Mouse (Mus musculus): ENCODE results near the gene Phyh. TPM values are rescaled to one million over a fixed set of nuclear protein-coding genes. Genes with fewer than 3 reads are reported as not detected.

Phyh gene
- polyA plus RNA-seq, 2 experiments = 31.0 to 46.0 TPM

- Histone ChIP-seq H3K4me1 (ENCODE audit: control insufficient read depth, insufficient read depth, low read length) (peaks cover 7% of the 10 kb centered on the region; the same call in 1 of the 2 replicates), H3K9me3 (ENCODE audit: control insufficient read depth, low read length) (no peaks in the 10 kb centered on the region), H3K4me2 (replicated peaks; ENCODE audit: low read depth, low read length, severe bottlenecking) (no peak overlapping the region), H3K36me3 (ENCODE audit: control insufficient read depth, insufficient read depth, low read length) (peaks cover 60% of the 10 kb centered on the region), H3K27me3 (ENCODE audit: control insufficient read depth, insufficient read depth, low read length) (no peaks in the 10 kb centered on the region), H3K4me3 (replicated peaks; ENCODE audit: low read length) (no peak overlapping the region), H3K9ac (ENCODE audit: low read depth, low read length, severe bottlenecking) (no peak overlapping the region), H3K27ac (replicated peaks; ENCODE audit: low read depth, low read length) (no peak overlapping the region)
- DNase-seq (ENCODE audit: low spot score) = no peak
- TF ChIP-seq POLR2A (IDR thresholded peaks at IDR 0.05; ENCODE audit: borderline replicate concordance, extremely low read depth, insufficient read depth, insufficient read length) = no peak
- no peak for ATAC-seq (ENCODE audit: low FRiP score, low read depth)
- 94% methylated on average over 6 of the region's 6 CpGs for WGBS
Observed at GRCm38 (mm10) chr2:4886896-4887295, 31.9 kb upstream of the Phyh start.

- 92% methylated on average over 2 of the region's 2 CpGs for WGBS
- no peaks in the 10 kb centered on the region for H3K4me1 ChIP-seq (ENCODE audit: control insufficient read depth, insufficient read depth, low read length)
- no peak overlapping the region for H3K27ac ChIP-seq (replicated peaks; ENCODE audit: low read depth, low read length)
- H3K27me3 ChIP-seq (ENCODE audit: control insufficient read depth, insufficient read depth, low read length) = no peaks in the 10 kb centered on the region
- ATAC-seq (ENCODE audit: low FRiP score, low read depth) = no peak
- no peak overlapping the region for H3K9ac ChIP-seq (ENCODE audit: low read depth, low read length, severe bottlenecking)
- TF ChIP-seq POLR2A (IDR thresholded peaks at IDR 0.05; ENCODE audit: borderline replicate concordance, extremely low read depth, insufficient read depth, insufficient read length) = no peak
- no peak overlapping the region for H3K4me2 ChIP-seq (replicated peaks; ENCODE audit: low read depth, low read length, severe bottlenecking)
- H3K36me3 ChIP-seq (ENCODE audit: control insufficient read depth, insufficient read depth, low read length) = peaks cover 88% of the 10 kb centered on the region
- H3K9me3 ChIP-seq (ENCODE audit: control insufficient read depth, low read length) = no peaks in the 10 kb centered on the region
- no peak for DNase-seq (ENCODE audit: low spot score)
- H3K4me3 ChIP-seq (replicated peaks; ENCODE audit: low read length) = no peak overlapping the region
Observed at GRCm38 (mm10) chr2:4895598-4895997, 23.2 kb upstream of the Phyh start.

- H3K27ac ChIP-seq (replicated peaks; ENCODE audit: low read depth, low read length) = no peak overlapping the region
- H3K4me3 ChIP-seq (replicated peaks; ENCODE audit: low read length) = no peak overlapping the region
- peaks cover 88% of the 10 kb centered on the region for H3K36me3 ChIP-seq (ENCODE audit: control insufficient read depth, insufficient read depth, low read length)
- WGBS = 97% methylated on average over 4 of the region's 4 CpGs
- no peak overlapping the region for H3K4me2 ChIP-seq (replicated peaks; ENCODE audit: low read depth, low read length, severe bottlenecking)
- H3K27me3 ChIP-seq (ENCODE audit: control insufficient read depth, insufficient read depth, low read length) = no peaks in the 10 kb centered on the region
- H3K9me3 ChIP-seq (ENCODE audit: control insufficient read depth, low read length) = no peaks in the 10 kb centered on the region
- DNase-seq (ENCODE audit: low spot score) = no peak
- no peak for ATAC-seq (ENCODE audit: low FRiP score, low read depth)
- TF ChIP-seq POLR2A (IDR thresholded peaks at IDR 0.05; ENCODE audit: borderline replicate concordance, extremely low read depth, insufficient read depth, insufficient read length) = no peak
- H3K9ac ChIP-seq (ENCODE audit: low read depth, low read length, severe bottlenecking) = no peak overlapping the region
- no peaks in the 10 kb centered on the region for H3K4me1 ChIP-seq (ENCODE audit: control insufficient read depth, insufficient read depth, low read length)
Observed at GRCm38 (mm10) chr2:4896970-4897369, 21.8 kb upstream of the Phyh start.

- ATAC-seq (ENCODE audit: low FRiP score, low read depth) = no peak
- no peak for DNase-seq (ENCODE audit: low spot score)
- Histone ChIP-seq H3K4me2 (replicated peaks; ENCODE audit: low read depth, low read length, severe bottlenecking) (no peak overlapping the region), H3K9me3 (ENCODE audit: control insufficient read depth, low read length) (no peaks in the 10 kb centered on the region), H3K4me1 (ENCODE audit: control insufficient read depth, insufficient read depth, low read length) (no peaks in the 10 kb centered on the region), H3K4me3 (replicated peaks; ENCODE audit: low read length) (no peak overlapping the region), H3K27ac (replicated peaks; ENCODE audit: low read depth, low read length) (no peak overlapping the region), H3K36me3 (ENCODE audit: control insufficient read depth, insufficient read depth, low read length) (peaks cover 83% of the 10 kb centered on the region), H3K27me3 (ENCODE audit: control insufficient read depth, insufficient read depth, low read length) (no peaks in the 10 kb centered on the region), H3K9ac (ENCODE audit: low read depth, low read length, severe bottlenecking) (no peak overlapping the region)
- TF ChIP-seq POLR2A (IDR thresholded peaks at IDR 0.05; ENCODE audit: borderline replicate concordance, extremely low read depth, insufficient read depth, insufficient read length) = no peak
- WGBS = 93% methylated on average over 6 of the region's 6 CpGs
Observed at GRCm38 (mm10) chr2:4900624-4901023, 18.2 kb upstream of the Phyh start.

- H3K9me3 ChIP-seq (ENCODE audit: control insufficient read depth, low read length) = no peaks in the 10 kb centered on the region
- H3K27me3 ChIP-seq (ENCODE audit: control insufficient read depth, insufficient read depth, low read length) = no peaks in the 10 kb centered on the region
- H3K4me3 ChIP-seq (replicated peaks; ENCODE audit: low read length) = no peak overlapping the region
- no peak overlapping the region for H3K4me2 ChIP-seq (replicated peaks; ENCODE audit: low read depth, low read length, severe bottlenecking)
- DNase-seq (ENCODE audit: low spot score) (no peak), ATAC-seq (ENCODE audit: low FRiP score, low read depth) (no peak)
- peaks cover 84% of the 10 kb centered on the region for H3K36me3 ChIP-seq (ENCODE audit: control insufficient read depth, insufficient read depth, low read length)
- H3K9ac ChIP-seq (ENCODE audit: low read depth, low read length, severe bottlenecking) = no peak overlapping the region
- WGBS = 95% methylated on average over 5 of the region's 5 CpGs
- no peak for TF ChIP-seq POLR2A (IDR thresholded peaks at IDR 0.05; ENCODE audit: borderline replicate concordance, extremely low read depth, insufficient read depth, insufficient read length)
- H3K27ac ChIP-seq (replicated peaks; ENCODE audit: low read depth, low read length) = no peak overlapping the region
- no peaks in the 10 kb centered on the region for H3K4me1 ChIP-seq (ENCODE audit: control insufficient read depth, insufficient read depth, low read length)
Observed at GRCm38 (mm10) chr2:4902346-4902745, 16.5 kb upstream of the Phyh start.

- no peak for ATAC-seq (ENCODE audit: low FRiP score, low read depth)
- Histone ChIP-seq H3K4me1 (ENCODE audit: control insufficient read depth, insufficient read depth, low read length) (no peaks in the 10 kb centered on the region), H3K4me2 (replicated peaks; ENCODE audit: low read depth, low read length, severe bottlenecking) (no peak overlapping the region), H3K36me3 (ENCODE audit: control insufficient read depth, insufficient read depth, low read length) (peaks cover 53% of the 10 kb centered on the region), H3K27ac (replicated peaks; ENCODE audit: low read depth, low read length) (no peak overlapping the region), H3K27me3 (ENCODE audit: control insufficient read depth, insufficient read depth, low read length) (no peaks in the 10 kb centered on the region), H3K9me3 (ENCODE audit: control insufficient read depth, low read length) (no peaks in the 10 kb centered on the region), H3K4me3 (replicated peaks; ENCODE audit: low read length) (no peak overlapping the region), H3K9ac (ENCODE audit: low read depth, low read length, severe bottlenecking) (no peak overlapping the region)
- 95% methylated on average over 6 of the region's 6 CpGs for WGBS
- no peak for TF ChIP-seq POLR2A (IDR thresholded peaks at IDR 0.05; ENCODE audit: borderline replicate concordance, extremely low read depth, insufficient read depth, insufficient read length)
- no peak for DNase-seq (ENCODE audit: low spot score)
Observed at GRCm38 (mm10) chr2:4907120-4907519, 11.7 kb upstream of the Phyh start.

All from limb, embryonic 14.5 days (tissue).